Mouse (Mus musculus): Measurements from ENCODE around the gene Phactr2. TPM values are rescaled to one million over a fixed set of nuclear protein-coding genes. Genes with fewer than 3 reads are reported as not detected.

Phactr2 gene
- polyA plus RNA-seq (2012), result 8.2 and 11.9 TPM in 2 replicates

DNA sequence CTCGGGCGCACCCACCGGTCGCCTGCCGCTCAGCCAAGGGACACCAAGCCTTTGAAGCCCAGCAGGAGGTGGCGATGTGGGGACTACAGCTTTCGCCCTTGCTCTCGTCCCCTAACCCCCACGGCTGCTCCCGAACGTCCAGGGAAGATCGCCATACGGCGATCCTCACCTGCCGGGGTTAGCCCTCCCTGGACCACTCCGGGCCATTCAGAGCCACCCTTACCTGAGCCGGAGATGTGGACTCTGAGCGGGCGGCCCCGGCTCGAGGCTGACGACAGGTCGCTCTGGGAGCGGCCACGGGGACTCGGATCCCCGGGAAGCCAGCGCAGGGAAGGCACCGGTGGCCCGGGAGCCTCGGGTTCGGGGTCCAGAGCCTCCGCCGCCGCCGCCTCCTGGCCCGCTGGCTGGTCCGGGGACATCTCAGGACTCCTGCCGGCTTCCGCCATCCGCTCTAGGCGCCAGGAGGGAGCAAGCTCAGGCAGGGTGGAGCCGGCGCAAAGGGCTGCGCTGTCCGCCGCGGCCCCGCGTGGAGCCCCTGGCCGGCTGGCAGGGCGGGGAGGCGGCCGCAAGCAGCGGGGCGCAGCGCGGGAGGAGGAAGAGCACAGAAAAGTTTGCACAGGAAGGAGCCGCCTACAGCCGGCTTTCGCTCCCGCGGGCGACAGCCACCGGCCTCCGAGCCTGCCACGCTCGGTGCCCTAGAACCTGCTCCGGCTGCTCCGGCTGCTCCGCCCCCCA, at the start of gene Phactr2:
TSS of gene Phactr2 (minus strand) at position 580 of the 735 bp plus-strand sequence.

DNA sequence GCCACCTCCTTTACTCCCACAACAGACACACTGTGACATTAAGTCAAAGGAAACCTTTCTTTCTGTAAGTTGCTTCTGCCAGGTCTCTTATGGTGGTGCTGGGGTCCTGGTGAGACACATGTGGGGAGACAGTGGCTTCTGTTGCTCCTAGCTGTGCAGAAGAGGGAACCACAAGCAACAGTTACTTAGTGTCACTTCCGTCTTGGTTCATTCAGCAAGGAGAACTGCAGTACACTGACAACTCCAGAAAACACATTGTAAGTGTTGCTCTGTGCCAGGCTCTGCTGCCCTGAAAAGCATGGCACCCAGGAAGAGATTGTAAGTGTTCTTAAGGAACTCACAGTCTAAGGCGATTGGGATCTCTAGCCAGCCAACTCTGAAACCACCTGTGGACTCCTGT, 25.1 kb upstream of the Phactr2 start, which contains the start of gene Fuca2:
TSS of gene Fuca2 (plus strand) at position 210 of the 400 bp plus-strand sequence.

GRCm38 (mm10) chr10:13192731-13193351, 281.4 kb downstream of the Phactr2 start, which contains the start of gene Ltv1:
TSS of gene Ltv1 (minus strand) at chr10:13193168.

DNA sequence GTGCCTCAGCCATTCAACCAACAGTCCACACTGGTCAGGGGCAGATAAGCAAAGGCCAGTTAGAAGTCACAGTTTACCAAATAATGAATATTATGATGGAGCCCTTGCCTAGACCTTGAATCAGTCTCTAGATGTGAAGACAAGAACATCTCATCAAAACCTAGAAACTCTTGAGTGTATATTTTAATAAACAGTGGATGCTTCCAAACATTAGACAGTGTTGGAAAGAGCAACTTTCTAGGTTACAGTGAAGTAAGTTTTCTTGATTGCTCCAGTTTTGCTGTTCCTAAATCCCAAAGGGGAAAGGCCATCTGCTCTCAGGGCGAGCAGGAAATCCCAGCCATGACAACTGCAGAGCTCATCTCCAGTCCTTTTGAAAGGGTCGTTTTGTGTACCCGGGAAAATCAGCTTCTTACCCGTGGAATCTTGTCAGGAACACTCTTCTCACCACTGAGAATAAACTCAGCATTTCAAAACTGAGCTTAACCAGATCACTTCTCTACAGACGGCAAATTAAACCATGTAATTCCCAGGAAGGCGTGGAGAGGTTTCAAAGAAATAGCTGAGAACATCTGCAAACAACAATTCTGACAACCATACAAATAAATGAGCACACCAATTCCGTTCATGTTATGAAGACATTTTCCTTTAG, 296.1 kb downstream of the Phactr2 start, which contains the start of gene Zc2hc1b:
TSS of gene Zc2hc1b (minus strand) at position 51 of the 652 bp plus-strand sequence.

Other genes with a start within 250 kb of the Phactr2 start
- gene Fuca2, start 25.1 kb upstream of the Phactr2 start, polyA plus RNA-seq (2012), result 22.3 and 33.5 TPM in 2 replicates
- 2.9 and 3.6 TPM in 2 replicates for gene Adat2, start 78.5 kb upstream of the Phactr2 start, polyA plus RNA-seq (2012)
- 11.2 and 11.8 TPM in 2 replicates for gene Pex3, start 78.7 kb upstream of the Phactr2 start, polyA plus RNA-seq (2012)

All from megakaryocyte-erythroid progenitor cell, adult 5 weeks (primary cell).